Mouse (Mus musculus) midbrain, embryonic 12.5 days (tissue): ENCODE data around the gene Slc16a8. TPM values are rescaled to one million over a fixed set of nuclear protein-coding genes. Genes with fewer than 3 reads are reported as not detected.

ENCODE experiments used
- ATAC-seq: fragments of 200-750 bp; cut with Nextera tagmentation; 2 replicates; pipeline ENCODE4 v1.8.0; 2017; ENCODE audit warnings: low read depth, moderate TSS enrichment, moderate library complexity; ENCODE audit not compliant: low FRiP score
- H3K27ac ChIP-seq: fragments of 300-500 bp; sonication (generic); replicated peaks from 2 replicates; pipeline ENCODE4 v1.5.1; 2016; ENCODE audit warnings: mild to moderate bottlenecking
- H3K27me3 ChIP-seq: fragments of 300-500 bp; sonication (generic); 2 replicates; pipeline ENCODE4 v1.6.1; 2016; ENCODE audit warnings: mild to moderate bottlenecking
- H3K36me3 ChIP-seq: fragments of 300-500 bp; sonication (generic); 2 replicates; pipeline ENCODE4 v1.6.1; 2016
- H3K4me1 ChIP-seq: fragments of 300-500 bp; sonication (generic); 2 replicates; pipeline ENCODE4 v1.6.1; 2016
- H3K4me2 ChIP-seq: fragments of 300-500 bp; sonication (generic); replicated peaks from 2 replicates; pipeline ENCODE4 v1.6.1; 2016; ENCODE audit warnings: mild to moderate bottlenecking, moderate library complexity
- H3K4me3 ChIP-seq: fragments of 300-500 bp; sonication (generic); 2 replicates; pipeline ENCODE4 v1.5.1; 2016; ENCODE audit warnings: mild to moderate bottlenecking
- H3K9ac ChIP-seq: fragments of 300-500 bp; sonication (generic); replicated peaks from 2 replicates; pipeline ENCODE4 v1.6.1; 2016; ENCODE audit warnings: mild to moderate bottlenecking, moderate library complexity
- H3K9me3 ChIP-seq: fragments of 300-500 bp; sonication (generic); 2 replicates; pipeline ENCODE4 v1.6.1; 2016; ENCODE audit warnings: mild to moderate bottlenecking
- WGBS: fragments of 180-500 bp; shearing (Covaris S2); methylation state at CpG from one replicate; pipeline ENCODE4 v1.1.7; 2016; 5-methylcytosine and 5-hydroxymethylcytosine counted together
- polyA plus RNA-seq: library from polyadenylated mRNA; unstranded; fragments of >200 nt; fragmentation: Nextera tagmentation; extraction: Ambion mirVana; gene quantifications from 2 replicates; pipeline ENCODE4 v1.2.1, GENCODE M21; 2016

Slc16a8 gene
- polyA plus RNA-seq, 1 experiment from 2014 or later, result 0.24 TPM

- ATAC-seq, result no peak
- Histone ChIP-seq H3K9ac (no peak overlapping the region), H3K27ac (no peak overlapping the region), H3K27me3 (no peaks in the 10 kb centered on the region), H3K36me3 (peaks cover 5% of the 10 kb centered on the region; the same call in 1 of the 2 replicates), H3K4me3 (no peak overlapping the region), H3K4me1 (no peaks in the 10 kb centered on the region), H3K4me2 (no peak overlapping the region), H3K9me3 (no peaks in the 10 kb centered on the region)
- WGBS, result 80% methylated on average over 1 of the region's 1 CpGs
Observed at GRCm38 (mm10) chr15:79281389-79281788, 26.8 kb upstream of the Slc16a8 start.

- WGBS, result 65% methylated on average over 5 of the region's 5 CpGs
- Histone ChIP-seq H3K9me3 (no peaks in the 10 kb centered on the region), H3K9ac (no peak overlapping the region), H3K27me3 (no peaks in the 10 kb centered on the region), H3K4me1 (no peaks in the 10 kb centered on the region), H3K4me3 (no peak overlapping the region), H3K4me2 (no peak overlapping the region), H3K27ac (no peak overlapping the region), H3K36me3 (no peaks in the 10 kb centered on the region)
- ATAC-seq, result no peak
Observed at GRCm38 (mm10) chr15:79280850-79281249, 26.3 kb upstream of the Slc16a8 start.

DNA sequence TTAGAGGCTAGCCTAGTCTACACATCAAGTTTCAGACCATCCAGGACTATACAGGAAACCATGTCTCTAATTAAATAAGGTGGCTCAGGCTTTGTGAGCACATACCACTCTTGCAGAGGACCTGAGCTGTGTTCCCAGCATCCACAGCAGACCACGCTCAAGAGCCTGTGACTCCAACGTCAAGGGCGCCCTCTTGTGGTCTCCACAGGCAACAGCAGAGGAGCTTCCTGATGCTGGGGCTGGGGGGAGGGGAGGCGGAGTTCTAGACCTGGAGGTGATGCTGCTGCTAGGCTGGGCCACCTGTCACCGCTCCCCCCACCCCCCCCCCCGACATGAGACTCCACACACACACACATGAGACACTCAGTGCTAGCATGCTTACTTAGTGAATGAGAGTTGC, 25.6 kb upstream of the Slc16a8 start:
- H3K4me2 ChIP-seq, result no peak overlapping the region
- no peak overlapping the region for H3K9ac ChIP-seq
- 32% methylated on average over 6 of the region's 6 CpGs for WGBS
- no peaks in the 10 kb centered on the region for H3K9me3 ChIP-seq
- H3K27me3 ChIP-seq, result no peaks in the 10 kb centered on the region
- H3K36me3 ChIP-seq, result no peaks in the 10 kb centered on the region
- no peak overlapping the region for H3K4me3 ChIP-seq
- ATAC-seq, result no peak
- H3K27ac ChIP-seq, result no peak overlapping the region
- no peaks in the 10 kb centered on the region for H3K4me1 ChIP-seq

DNA sequence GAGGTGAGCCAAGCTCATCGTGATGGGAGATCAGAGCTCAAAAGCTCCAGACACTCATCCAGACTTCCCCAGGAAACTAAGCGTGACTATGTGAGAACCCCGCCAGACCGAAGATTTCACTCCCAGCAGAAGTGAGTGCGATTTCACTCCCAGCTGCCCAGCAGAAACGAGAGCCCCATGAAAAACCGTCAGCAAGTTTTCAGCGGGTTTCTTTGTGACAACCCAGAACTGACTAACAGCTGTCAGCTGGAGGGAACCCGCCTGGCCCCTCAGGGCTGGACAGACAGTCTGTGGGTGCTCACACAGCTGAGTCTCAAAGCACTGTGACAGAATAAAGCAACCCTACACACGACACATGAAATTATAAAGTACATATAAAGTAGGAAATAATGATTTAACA, 23.2 kb upstream of the Slc16a8 start:
- Histone ChIP-seq H3K4me3 (no peak overlapping the region), H3K4me1 (no peaks in the 10 kb centered on the region), H3K9ac (no peak overlapping the region), H3K27me3 (peaks cover 5% of the 10 kb centered on the region), H3K36me3 (no peaks in the 10 kb centered on the region), H3K4me2 (no peak overlapping the region), H3K27ac (no peak overlapping the region), H3K9me3 (no peaks in the 10 kb centered on the region)
- ATAC-seq, result no peak
- 75% methylated on average over 10 of the region's 10 CpGs for WGBS

- Histone ChIP-seq H3K27ac (no peak overlapping the region), H3K4me3 (no peak overlapping the region), H3K9me3 (no peaks in the 10 kb centered on the region), H3K27me3 (peaks cover 22% of the 10 kb centered on the region), H3K4me2 (no peak overlapping the region), H3K36me3 (no peaks in the 10 kb centered on the region), H3K9ac (no peak overlapping the region), H3K4me1 (peaks cover 13% of the 10 kb centered on the region)
- ATAC-seq, result no peak
- WGBS, result 56% methylated on average over 10 of the region's 10 CpGs
Observed at GRCm38 (mm10) chr15:79273020-79273419, 18.5 kb upstream of the Slc16a8 start.

GRCm38 (mm10) chr15:79271124-79271746, 16.7 kb upstream of the Slc16a8 start:
- no peaks in the 10 kb centered on the region for H3K36me3 ChIP-seq
- no peak overlapping the region for H3K27ac ChIP-seq
- WGBS, result 13% methylated on average over 17 of the region's 17 CpGs

GRCm38 (mm10) chr15:79270317-79271123, 16.0 kb upstream of the Slc16a8 start:
- 1% methylated on average over 33 of the region's 33 CpGs for WGBS
- H3K9me3 ChIP-seq, result no peaks in the 10 kb centered on the region
- H3K27me3 ChIP-seq, result peaks cover 31% of the 10 kb centered on the region
- H3K9ac ChIP-seq, result peak overlapping the region; percentile 49
- no peaks in the 10 kb centered on the region for H3K36me3 ChIP-seq
- H3K27ac ChIP-seq, result no peak overlapping the region; the same call in 1 of the 2 replicates
- peak overlapping the region; percentile 86 for H3K4me2 ChIP-seq
- peak overlapping the region; percentile 42 for H3K4me3 ChIP-seq
- ATAC-seq, result peak; percentile 63
- peaks cover 13% of the 10 kb centered on the region for H3K4me1 ChIP-seq

More at GRCm38 (mm10) chr15:79271124-79271746, 16.7 kb upstream of the Slc16a8 start:
- 0 out of 2 replicates have a peak, but pooled peaks have one; percentile 30 for ATAC-seq
- peak overlapping the region; percentile 42 for H3K4me3 ChIP-seq
- peak overlapping the region; percentile 49 for H3K9ac ChIP-seq
- H3K9me3 ChIP-seq, result no peaks in the 10 kb centered on the region
- H3K4me1 ChIP-seq, result peaks cover 13% of the 10 kb centered on the region
- H3K27me3 ChIP-seq, result peaks cover 25% of the 10 kb centered on the region
- peak overlapping the region; percentile 86 for H3K4me2 ChIP-seq

DNA sequence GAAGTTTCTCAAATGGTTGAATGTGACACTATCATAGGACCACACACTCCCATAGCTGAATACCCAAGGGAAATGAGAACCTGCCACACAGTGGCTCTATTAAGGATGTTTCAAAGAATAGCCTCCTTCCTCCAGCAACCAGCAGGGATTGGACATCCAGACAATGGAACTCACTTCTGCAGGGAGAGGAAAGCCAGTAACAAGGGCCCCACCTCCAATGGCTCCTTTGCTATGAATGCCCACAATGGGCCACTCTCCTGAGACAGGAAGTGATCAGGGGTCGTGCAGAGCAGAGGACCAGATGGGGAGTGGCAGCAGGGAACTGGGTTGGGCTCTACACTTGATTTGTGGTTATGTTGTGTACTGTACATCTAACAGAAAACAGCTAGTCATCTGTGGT, 14.0 kb upstream of the Slc16a8 start:
- H3K9me3 ChIP-seq, result no peaks in the 10 kb centered on the region
- no peak overlapping the region for H3K4me3 ChIP-seq
- peaks cover 13% of the 10 kb centered on the region for H3K4me1 ChIP-seq
- H3K27ac ChIP-seq, result no peak overlapping the region
- peaks cover 39% of the 10 kb centered on the region for H3K27me3 ChIP-seq
- no peak for ATAC-seq
- H3K4me2 ChIP-seq, result no peak overlapping the region
- WGBS, result 42% methylated on average over 1 of the region's 1 CpGs
- H3K9ac ChIP-seq, result no peak overlapping the region
- H3K36me3 ChIP-seq, result no peaks in the 10 kb centered on the region

- H3K4me3 ChIP-seq, result no peak overlapping the region
- H3K27ac ChIP-seq, result no peak overlapping the region
- no peak overlapping the region for H3K9ac ChIP-seq
- ATAC-seq, result no peak
- H3K9me3 ChIP-seq, result no peaks in the 10 kb centered on the region
- no peak overlapping the region for H3K4me2 ChIP-seq
- no peaks in the 10 kb centered on the region for H3K36me3 ChIP-seq
- peaks cover 18% of the 10 kb centered on the region for H3K4me1 ChIP-seq
- 72% methylated on average over 4 of the region's 4 CpGs for WGBS
- peaks cover 60% of the 10 kb centered on the region for H3K27me3 ChIP-seq
Observed at GRCm38 (mm10) chr15:79265384-79265783, 10.8 kb upstream of the Slc16a8 start.

- H3K36me3 ChIP-seq, result no peaks in the 10 kb centered on the region
Observed at GRCm38 (mm10) chr15:79263726-79264125, 9.2 kb upstream of the Slc16a8 start.

DNA sequence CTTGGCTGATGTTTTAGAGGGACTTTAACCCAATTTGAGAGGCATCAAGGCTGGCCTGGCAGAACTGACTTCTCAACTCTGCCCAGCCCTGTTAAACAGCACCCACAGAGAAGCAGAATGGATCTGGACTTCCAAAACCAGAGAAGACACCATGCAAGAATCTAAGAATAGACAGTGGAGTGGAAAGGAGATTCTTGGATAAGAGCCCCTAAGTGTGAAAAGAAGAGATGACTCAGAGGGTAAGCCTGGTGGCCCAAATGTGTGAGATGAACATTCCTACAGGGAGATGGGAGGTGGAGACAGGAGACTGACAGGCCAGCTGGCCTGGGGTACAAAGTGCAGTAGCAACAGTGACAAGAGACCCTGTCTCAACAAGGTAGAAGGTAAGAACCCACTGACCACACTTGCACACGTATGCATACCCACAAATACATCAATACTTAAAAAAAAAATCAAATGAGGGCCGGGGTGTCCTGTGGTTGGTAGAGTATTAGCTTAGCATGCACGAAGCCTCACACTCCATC, 8.3 kb upstream of the Slc16a8 start:
- Histone ChIP-seq H3K4me3 (no peak overlapping the region), H3K4me2 (no peak overlapping the region), H3K9me3 (no peaks in the 10 kb centered on the region), H3K27ac (no peak overlapping the region), H3K9ac (no peak overlapping the region), H3K36me3 (no peaks in the 10 kb centered on the region), H3K4me1 (peaks cover 15% of the 10 kb centered on the region), H3K27me3 (peaks cover 72% of the 10 kb centered on the region)
- WGBS, result 87% methylated on average over 3 of the region's 3 CpGs
- ATAC-seq, result no peak

More at GRCm38 (mm10) chr15:79263726-79264125, 9.2 kb upstream of the Slc16a8 start:
- Histone ChIP-seq H3K4me2 (no peak overlapping the region), H3K9ac (no peak overlapping the region), H3K9me3 (no peaks in the 10 kb centered on the region), H3K4me3 (no peak overlapping the region), H3K27me3 (peaks cover 70% of the 10 kb centered on the region), H3K27ac (no peak overlapping the region), H3K4me1 (peaks cover 15% of the 10 kb centered on the region)
- 91% methylated on average over 6 of the region's 6 CpGs for WGBS
- no peak for ATAC-seq

DNA sequence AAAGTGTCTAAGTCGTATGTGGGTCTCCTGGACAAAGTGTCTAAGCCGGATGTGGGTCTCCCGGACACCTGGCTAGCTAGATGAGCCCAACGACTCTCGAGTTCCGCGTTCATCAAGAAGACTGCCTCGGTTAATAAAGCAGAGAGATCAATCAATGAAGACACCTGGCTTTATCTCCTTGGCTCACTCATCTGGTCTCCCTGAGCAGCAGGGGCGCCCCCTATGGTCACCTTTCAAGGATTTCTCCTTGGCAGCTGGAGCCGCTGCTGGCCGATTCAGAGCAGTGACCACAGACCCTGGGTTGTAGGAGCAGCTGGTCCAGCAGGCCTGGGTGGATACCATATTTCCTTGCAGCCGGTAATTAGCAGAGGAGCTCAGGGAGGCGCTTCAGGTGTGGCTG, 7.8 kb upstream of the Slc16a8 start:
- ATAC-seq, result no peak
- Histone ChIP-seq H3K27ac (no peak overlapping the region), H3K4me3 (peak overlapping the region; percentile 63; the same call in 1 of the 2 replicates), H3K27me3 (peaks cover 69% of the 10 kb centered on the region), H3K9ac (peak overlapping the region; percentile 72; the same call in 1 of the 2 replicates), H3K4me2 (peak overlapping the region; percentile 99), H3K36me3 (no peaks in the 10 kb centered on the region), H3K4me1 (peaks cover 15% of the 10 kb centered on the region), H3K9me3 (no peaks in the 10 kb centered on the region)
- WGBS, result 27% methylated on average over 13 of the region's 13 CpGs
